Mouse (Mus musculus) adrenal gland, postnatal 25 days (tissue): Measurements from ENCODE around the gene Lama2. TPM values are rescaled to one million over a fixed set of nuclear protein-coding genes. Genes with fewer than 3 reads are reported as not detected.
A peak's percentile ranks its signal among the peaks of the same experiment; 100 is the strongest.

Source experiments
- DNase-seq: peaks from one replicate; pipeline ENCODE4 v3.0.0; 2021; ENCODE audit warnings: mixed read lengths
- long read RNA-seq: library from polyadenylated mRNA; stranded (forward); transcript quantifications from one replicate; pipeline ENCODE4 v2.0.0, GENCODE M21; 2021
- total RNA-seq: library from RNA; stranded (reverse); gene quantifications from 2 replicates; pipeline ENCODE4 v1.2.3, GENCODE M21; 2021

The Lama2 gene
- 21.3 and 25.6 TPM in 2 replicates for total RNA-seq
- long read RNA-seq, partial matches to known transcripts: 2 of 3 reads
- long read RNA-seq, other reads (novel, unspliced or antisense): 1 of 3 reads

- no peak for DNase-seq
Measured at GRCm38 (mm10) chr10:27619658-27620057, at the start of gene Lama2. Lama2 (minus strand) TSS chr10:27619758.

DNA sequence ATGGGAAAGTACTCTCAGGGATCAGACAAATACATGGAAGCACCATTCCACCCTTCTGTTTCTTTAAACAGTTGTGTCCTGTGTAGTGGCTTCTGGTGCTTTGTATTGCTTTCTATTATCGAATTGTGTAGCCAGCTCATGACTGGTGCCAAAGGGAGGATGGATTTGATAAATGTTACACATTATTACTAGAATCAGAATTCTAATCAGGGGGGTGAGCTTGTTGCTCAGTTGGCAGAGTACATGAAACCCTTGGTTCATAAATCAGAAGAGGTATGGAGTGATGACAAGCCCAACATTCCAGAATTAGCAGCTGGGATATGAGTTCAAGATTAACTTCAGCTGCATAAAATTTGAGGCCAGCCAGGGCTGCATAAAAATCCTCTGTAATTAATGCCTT lies 44.8 kb upstream of the Lama2 start:
- DNase-seq: no peak

- no peak for DNase-seq
Measured at GRCm38 (mm10) chr10:27663396-27663795, 43.8 kb upstream of the Lama2 start.

DNA sequence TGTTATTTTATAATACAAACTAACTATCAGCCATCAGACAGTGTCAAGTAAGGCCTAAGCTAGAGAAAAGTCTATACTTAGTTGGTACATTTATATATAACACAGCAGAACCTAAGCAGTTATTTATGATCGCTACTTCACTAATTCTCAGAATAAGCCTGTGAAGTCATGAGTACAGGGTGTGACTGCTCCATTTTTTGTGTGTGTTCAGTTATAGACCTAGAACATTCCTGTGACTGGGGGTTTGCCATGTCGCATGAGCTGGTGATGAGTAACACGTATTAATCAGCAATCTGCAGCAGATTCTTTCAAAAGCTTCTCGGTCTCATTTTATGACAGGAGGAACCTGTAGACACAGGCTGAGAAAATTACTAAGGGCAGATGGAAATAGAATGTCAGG lies 34.6 kb upstream of the Lama2 start:
- DNase-seq: no peak

- DNase-seq: no peak
Measured at GRCm38 (mm10) chr10:27652694-27653335, 33.3 kb upstream of the Lama2 start.

DNA sequence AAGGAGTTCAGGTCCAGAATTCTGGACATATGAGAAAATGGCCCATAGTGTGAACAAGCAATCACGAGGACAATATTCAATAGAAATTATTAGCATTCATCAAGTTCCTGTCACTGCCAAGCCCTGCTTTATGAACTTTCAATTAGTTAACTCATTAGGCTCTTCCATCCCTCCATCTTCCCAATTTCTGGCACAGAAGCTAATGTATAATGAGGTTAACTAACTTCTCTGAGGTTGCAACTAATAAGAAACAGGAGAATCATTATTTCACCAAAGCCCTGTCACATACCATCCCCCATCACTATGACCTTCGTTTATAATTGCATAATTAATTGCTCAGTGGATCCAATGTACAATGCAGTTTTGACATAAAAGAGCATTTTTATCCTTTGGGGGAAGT lies 16.2 kb upstream of the Lama2 start:
- no peak for DNase-seq

- DNase-seq: no peak
Measured at GRCm38 (mm10) chr10:27631002-27631401, 11.4 kb upstream of the Lama2 start.

GRCm38 (mm10) chr10:27621697-27622449 lies 2.3 kb upstream of the Lama2 start:
- no peak for DNase-seq

DNA sequence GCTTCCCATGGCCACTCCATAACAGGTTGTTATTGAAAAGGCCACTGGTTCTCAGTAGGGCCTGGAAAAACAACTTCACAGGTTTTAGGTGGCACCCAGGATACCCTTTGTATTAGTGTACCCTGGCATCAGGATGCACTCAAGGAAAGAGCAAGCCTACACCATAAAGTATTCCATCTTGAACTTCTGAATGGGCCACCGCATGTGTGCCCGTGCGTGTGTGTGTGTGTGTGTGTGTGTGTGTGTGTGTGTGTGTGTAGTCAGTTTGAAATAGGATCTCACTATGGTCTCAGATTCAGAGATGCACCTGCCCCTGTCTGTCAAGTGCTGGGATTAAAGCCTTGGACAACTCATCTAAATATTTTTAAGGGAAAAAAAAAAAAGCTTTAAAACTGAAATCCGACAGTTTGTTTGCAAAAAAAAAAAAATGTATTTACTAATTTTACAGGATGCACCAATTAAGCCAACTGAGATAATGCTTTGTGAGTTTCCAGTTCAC lies 2.0 kb downstream of the Lama2 start:
- no peak for DNase-seq

- peak; percentile 1 for DNase-seq
Measured at GRCm38 (mm10) chr10:27616641-27617415, 2.7 kb downstream of the Lama2 start.

DNA sequence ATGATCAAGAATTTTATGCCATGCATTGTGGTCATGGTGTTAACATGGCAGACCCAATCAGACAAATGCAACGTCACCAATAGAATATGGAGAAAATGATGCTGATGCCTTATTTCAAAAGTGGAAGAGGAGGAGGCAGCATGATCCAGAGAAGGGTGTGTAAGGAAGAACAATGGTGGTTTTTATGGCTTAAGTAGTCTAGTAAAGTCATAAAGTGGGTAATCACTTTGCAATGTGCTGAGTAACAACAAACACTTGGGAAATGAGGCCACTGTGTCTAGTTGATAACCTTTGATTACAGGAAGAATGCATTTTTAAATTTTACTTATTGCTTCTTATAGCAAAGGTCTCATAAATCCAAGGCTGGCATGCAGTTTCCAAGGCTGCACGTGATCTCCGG lies 23.9 kb downstream of the Lama2 start:
- no peak for DNase-seq

DNA sequence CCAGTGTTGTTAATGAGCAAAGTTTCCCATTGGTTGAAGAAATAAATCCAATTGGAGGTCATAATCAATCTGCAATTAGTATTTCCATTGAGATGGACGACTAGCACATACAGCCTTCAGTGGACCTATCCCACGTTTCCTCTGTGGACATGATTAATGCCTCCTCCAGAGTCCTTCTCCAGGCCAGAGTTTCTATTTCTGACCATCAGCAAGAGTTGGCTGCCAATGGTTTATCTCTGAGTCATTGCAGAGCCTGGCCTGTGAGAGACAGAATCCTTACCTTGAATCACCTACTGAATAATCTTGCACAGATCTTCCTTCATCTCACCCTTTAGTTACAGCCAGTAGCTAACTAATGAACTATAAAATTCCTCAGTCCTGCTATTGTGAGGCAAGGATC lies 86.3 kb downstream of the Lama2 start:
- no peak for DNase-seq

GRCm38 (mm10) chr10:27508847-27509459 lies 110.6 kb downstream of the Lama2 start:
- DNase-seq: no peak

DNA sequence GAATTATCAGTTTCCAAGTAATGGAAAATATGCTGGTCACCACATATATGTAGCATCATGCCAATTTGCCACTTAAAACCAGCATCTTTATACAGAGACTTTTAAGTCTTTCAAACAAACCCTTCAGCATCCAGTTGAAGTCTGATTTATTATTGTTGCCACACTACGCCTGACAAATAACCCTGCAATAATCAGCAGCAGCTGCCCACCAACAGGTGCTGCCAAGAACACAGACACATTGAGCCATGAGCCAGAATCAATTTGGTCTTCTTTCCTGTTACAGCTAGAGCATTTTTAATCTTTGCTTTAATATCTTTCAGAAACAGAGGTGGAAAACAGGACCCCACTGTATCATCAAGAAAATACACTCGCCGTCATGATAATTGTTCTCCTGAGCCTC lies 118.7 kb downstream of the Lama2 start:
- no peak for DNase-seq

GRCm38 (mm10) chr10:27488452-27488851 lies 131.1 kb downstream of the Lama2 start:
- DNase-seq: no peak

GRCm38 (mm10) chr10:27484041-27484440 lies 135.5 kb downstream of the Lama2 start:
- DNase-seq: no peak

DNA sequence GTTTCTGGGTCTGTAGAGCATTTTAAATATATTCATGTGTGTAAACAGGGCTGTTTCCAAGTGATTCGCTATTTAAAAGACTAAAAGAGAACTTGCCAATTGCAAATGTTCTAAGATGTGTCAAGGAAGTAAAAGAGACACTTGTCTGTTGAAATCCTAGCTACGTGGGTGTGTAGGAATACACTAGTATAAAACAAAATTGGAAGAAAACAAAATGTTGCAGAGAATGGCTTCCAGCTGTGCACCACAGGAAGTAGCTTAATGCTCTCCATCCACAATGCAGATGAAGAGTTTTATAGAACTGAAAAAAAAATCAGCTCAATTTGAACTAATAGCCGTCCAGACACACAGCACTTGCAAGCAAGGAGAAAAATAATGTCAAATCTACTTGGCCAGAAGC lies 144.0 kb downstream of the Lama2 start:
- DNase-seq: no peak

GRCm38 (mm10) chr10:27468274-27468673 lies 151.3 kb downstream of the Lama2 start:
- DNase-seq: no peak

DNA sequence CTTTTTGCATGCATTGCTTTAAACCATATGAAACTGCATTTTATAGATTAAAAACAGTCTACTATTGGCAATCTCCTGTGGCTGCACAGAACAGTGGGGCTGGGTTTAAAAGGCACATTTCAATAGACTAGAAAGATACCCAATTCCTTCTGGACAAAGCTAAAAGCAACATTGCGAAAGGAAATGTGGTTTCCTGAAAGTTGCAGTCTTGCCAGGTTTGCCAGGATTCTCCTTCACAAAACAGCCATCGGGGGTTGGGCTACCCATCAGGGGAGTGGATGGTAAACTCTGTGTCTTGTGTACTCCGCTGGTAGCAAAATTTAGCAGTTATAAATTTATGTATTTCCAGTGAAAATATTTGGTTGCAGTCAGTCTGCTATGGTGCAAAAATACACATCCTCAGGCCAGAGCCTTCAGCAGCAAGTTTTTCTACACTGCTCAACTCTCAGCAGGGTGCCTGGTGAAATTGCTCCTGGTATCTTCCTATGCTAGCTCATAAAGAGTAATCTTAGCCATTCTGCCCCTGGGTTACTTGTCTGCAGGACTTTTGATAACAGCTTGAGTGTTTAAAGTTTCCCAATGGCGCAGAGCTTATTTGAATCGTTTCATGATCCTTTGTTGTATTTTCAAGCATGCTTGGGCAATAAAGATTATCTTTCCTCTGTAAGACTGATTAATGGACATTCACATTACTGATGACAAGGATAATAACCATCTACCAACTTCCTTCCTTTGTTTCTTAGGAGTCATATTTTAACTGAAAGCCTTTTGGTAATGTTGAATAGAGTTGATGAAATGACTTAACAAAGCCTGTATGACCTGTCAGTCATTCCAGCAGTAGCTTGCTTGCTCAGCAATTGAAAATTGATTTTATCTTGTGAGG lies 205.7 kb downstream of the Lama2 start:
- DNase-seq: no peak

DNA sequence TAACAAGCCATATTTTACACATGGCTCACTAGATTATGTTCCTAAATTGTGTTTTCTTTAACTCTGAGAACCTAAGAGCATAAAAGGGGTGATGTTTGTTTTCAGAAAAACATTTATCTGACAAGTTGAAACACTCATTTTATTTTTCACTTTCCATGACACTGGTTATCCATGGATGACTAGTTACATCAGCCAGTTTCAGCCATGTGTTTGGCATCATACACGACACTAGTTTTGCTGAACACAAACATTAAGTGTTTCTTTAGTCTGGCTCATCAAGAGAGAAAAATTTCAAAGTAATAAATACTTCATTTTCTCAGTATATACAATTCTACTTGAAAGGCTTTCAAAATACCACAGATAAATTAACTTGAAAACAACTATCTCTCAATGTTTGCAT lies 228.8 kb downstream of the Lama2 start:
- DNase-seq: no peak

DNA sequence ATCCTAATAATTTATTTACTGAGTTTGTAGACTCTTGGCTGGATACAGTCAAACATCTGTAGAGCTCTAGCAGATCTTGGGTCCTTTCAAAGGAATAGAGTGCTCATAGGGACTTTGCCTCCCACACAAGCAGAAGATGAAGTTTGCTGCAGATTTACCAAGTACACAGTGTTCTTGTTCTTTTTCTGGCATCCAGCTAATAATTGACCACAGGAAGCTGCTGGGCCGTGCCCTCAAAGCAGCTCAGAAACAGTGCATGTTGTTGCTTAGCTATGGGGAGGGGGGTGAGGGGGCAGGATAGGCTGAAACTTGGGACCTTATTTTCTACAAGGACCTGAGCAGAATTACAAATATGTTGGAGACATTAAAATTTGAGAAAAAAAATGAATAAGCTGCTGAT lies 232.0 kb downstream of the Lama2 start:
- no peak for DNase-seq
